Mouse (Mus musculus) hindbrain, embryonic 11.5 days (tissue): ENCODE measurements around the gene Abt1. TPM values are rescaled to one million over a fixed set of nuclear protein-coding genes. Genes with fewer than 3 reads are reported as not detected.

ENCODE experiments used
- ATAC-seq: fragments of 200-750 bp; cut with Nextera tagmentation; 2 replicates; pipeline ENCODE4 v1.8.0; 2017; ENCODE audit warnings: mild to moderate bottlenecking, moderate TSS enrichment, moderate library complexity; ENCODE audit not compliant: low FRiP score
- DNase-seq: peaks from one replicate; pipeline ENCODE4 v3.0.0-alpha.2; 2015; ENCODE audit warnings: low spot score
- H3K27ac ChIP-seq: fragments of 300-500 bp; sonication (generic); 2 replicates; pipeline ENCODE4 v1.5.1; 2014; ENCODE audit warnings: mild to moderate bottlenecking, low read depth, low read length
- H3K27me3 ChIP-seq: fragments of 300-500 bp; sonication (generic); 2 replicates; pipeline ENCODE4 v1.6.1; 2014; ENCODE audit warnings: mild to moderate bottlenecking, low read length, moderate library complexity, mixed read lengths; ENCODE audit not compliant: control insufficient read depth, insufficient read depth
- H3K36me3 ChIP-seq: fragments of 300-500 bp; sonication (generic); 2 replicates; pipeline ENCODE4 v1.6.1; 2014; ENCODE audit warnings: mild to moderate bottlenecking, low read length, moderate library complexity, mixed read lengths; ENCODE audit not compliant: control insufficient read depth, insufficient read depth
- H3K4me1 ChIP-seq: fragments of 300-500 bp; sonication (generic); replicated peaks from 2 replicates; pipeline ENCODE4 v1.6.1; 2014; ENCODE audit warnings: low read length, mixed read lengths; ENCODE audit not compliant: control insufficient read depth, insufficient read depth
- H3K4me2 ChIP-seq: fragments of 300-500 bp; sonication (generic); replicated peaks from 2 replicates; pipeline ENCODE4 v1.6.1; 2014; ENCODE audit warnings: mild to moderate bottlenecking, low read depth, low read length
- H3K4me3 ChIP-seq: fragments of 300-500 bp; sonication (generic); 2 replicates; pipeline ENCODE4 v1.5.1; 2014; ENCODE audit warnings: low read depth, low read length
- H3K9ac ChIP-seq: fragments of 300-500 bp; sonication (generic); 2 replicates; pipeline ENCODE4 v1.6.1; 2014; ENCODE audit warnings: low read depth, low read length
- H3K9me3 ChIP-seq: fragments of 300-500 bp; sonication (generic); 2 replicates; pipeline ENCODE4 v1.6.1; 2016; ENCODE audit warnings: low read length; ENCODE audit not compliant: control insufficient read depth
- WGBS: fragments of 180-500 bp; shearing (Covaris S2); extraction: QIAGEN DNeasy Blood & Tissue Kit; methylation state at CpG from one replicate; pipeline ENCODE4 v1.1.7; 2014; 5-methylcytosine and 5-hydroxymethylcytosine counted together
- polyA plus RNA-seq: library from polyadenylated mRNA; unstranded; fragments of >200 nt; fragmentation: Nextera tagmentation; extraction: Ambion mirVana; gene quantifications from 2 replicates; pipeline ENCODE4 v1.2.1, GENCODE M21; 2014

Abt1 gene
- polyA plus RNA-seq, 1 experiment from 2014 or later, result 12.1 TPM

- peak overlapping the region; percentile 93 for H3K27ac ChIP-seq
- H3K4me1 ChIP-seq, result no peaks in the 10 kb centered on the region
- no peaks in the 10 kb centered on the region for H3K27me3 ChIP-seq
- WGBS, result under 1% methylated on average over 55 of the region's 55 CpGs
- H3K9ac ChIP-seq, result peak overlapping the region; percentile 64
- H3K36me3 ChIP-seq, result no peaks in the 10 kb centered on the region
- H3K4me3 ChIP-seq, result peak overlapping the region; percentile 51
- DNase-seq (peak; percentile 96), ATAC-seq (peak; percentile 93)
- H3K9me3 ChIP-seq, result no peaks in the 10 kb centered on the region
- peak overlapping the region; percentile 38 for H3K4me2 ChIP-seq
Measured at GRCm38 (mm10) chr13:23445561-23446320, 22.1 kb upstream of the Abt1 start.

- H3K4me2 ChIP-seq, result peak overlapping the region; percentile 38
- ATAC-seq (0 out of 2 replicates have a peak, but pooled peaks have one; percentile 0), DNase-seq (no peak)
- no peaks in the 10 kb centered on the region for H3K4me1 ChIP-seq
- no peaks in the 10 kb centered on the region for H3K27me3 ChIP-seq
- no peaks in the 10 kb centered on the region for H3K9me3 ChIP-seq
- H3K4me3 ChIP-seq, result peak overlapping the region; percentile 51
- H3K36me3 ChIP-seq, result no peaks in the 10 kb centered on the region
- H3K9ac ChIP-seq, result peak overlapping the region; percentile 64
- WGBS, result 2% methylated on average over 10 of the region's 10 CpGs
- peak overlapping the region; percentile 93 for H3K27ac ChIP-seq
Measured at GRCm38 (mm10) chr13:23445156-23445555, 21.5 kb upstream of the Abt1 start.

DNA sequence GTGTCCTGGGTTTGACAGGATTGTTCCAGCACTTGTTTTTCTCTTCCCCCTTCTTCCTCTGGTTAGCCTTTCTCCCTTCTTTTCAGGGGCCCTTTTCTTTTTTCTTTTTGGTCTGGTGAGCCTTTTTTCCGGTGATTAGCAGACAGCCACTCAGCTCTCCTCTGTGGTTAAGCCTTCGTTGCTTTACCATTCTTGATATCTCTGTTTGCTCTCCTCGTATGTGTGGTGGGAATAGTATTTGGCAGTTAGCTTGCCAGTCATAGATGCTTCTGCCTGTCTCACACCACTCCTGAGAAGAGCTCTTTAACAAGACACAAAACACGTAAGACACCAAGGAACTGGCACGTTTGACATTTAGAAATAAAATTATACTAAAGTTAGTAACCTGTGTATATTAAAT lies 20.8 kb upstream of the Abt1 start:
- H3K4me2 ChIP-seq, result peak overlapping the region; percentile 38; the same call in 1 of the 2 replicates
- H3K27me3 ChIP-seq, result no peaks in the 10 kb centered on the region
- WGBS, result 55% methylated on average over 5 of the region's 5 CpGs
- 0 out of 2 replicates have a peak overlapping the region, but pooled peaks have one; percentile 16 for H3K9ac ChIP-seq
- ATAC-seq, result no peak
- peak overlapping the region; percentile 4; the same call in 1 of the 2 replicates for H3K4me3 ChIP-seq
- H3K27ac ChIP-seq, result no peak overlapping the region
- no peaks in the 10 kb centered on the region for H3K36me3 ChIP-seq
- no peaks in the 10 kb centered on the region for H3K4me1 ChIP-seq
- no peaks in the 10 kb centered on the region for H3K9me3 ChIP-seq
- DNase-seq, result no peak

DNA sequence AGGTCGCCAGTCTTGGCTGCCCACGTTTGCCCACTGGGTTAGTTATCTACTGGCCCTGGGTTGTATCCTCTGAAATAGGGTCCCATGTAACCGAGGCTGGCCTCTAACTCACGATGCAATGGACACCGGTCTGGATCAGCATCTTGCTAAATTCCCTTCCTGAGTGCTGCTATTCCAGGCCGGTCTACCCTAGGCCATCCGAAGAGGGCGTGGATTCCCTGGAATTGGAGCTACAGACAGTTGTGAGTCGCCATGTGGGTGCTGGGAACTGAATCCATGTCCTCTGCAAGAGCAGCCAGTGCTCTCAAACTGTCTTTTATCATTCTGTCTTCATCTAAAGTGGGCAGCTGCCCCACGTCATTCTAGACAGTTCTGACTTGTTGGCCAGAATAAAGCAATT lies 16.2 kb upstream of the Abt1 start:
- H3K4me3 ChIP-seq, result no peak overlapping the region

DNA sequence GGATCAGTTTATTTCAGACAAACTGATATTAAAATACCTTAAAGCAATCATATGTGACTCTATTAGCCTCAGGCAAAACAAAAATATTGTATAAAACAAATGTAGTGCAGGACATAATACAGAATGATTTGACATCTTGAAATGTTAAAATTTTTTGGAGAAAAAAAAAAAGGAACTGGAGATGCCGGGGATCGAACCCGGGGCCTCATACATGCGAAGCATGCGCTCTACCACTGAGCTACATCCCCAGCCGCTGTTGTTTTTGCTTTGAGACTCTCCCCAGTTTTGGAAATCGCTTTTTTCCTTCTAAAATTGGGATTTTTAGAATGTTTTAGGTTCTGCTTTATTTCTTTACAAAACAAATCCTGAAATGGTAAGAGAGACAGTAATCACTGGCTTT lies 14.9 kb upstream of the Abt1 start:
- Histone ChIP-seq H3K4me3 (peak overlapping the region; percentile 51), H3K4me2 (peak overlapping the region; percentile 56), H3K27ac (no peak overlapping the region), H3K36me3 (no peaks in the 10 kb centered on the region), H3K4me1 (no peaks in the 10 kb centered on the region), H3K27me3 (no peaks in the 10 kb centered on the region), H3K9me3 (no peaks in the 10 kb centered on the region), H3K9ac (no peak overlapping the region)
- ATAC-seq (peak; percentile 50; the same call in 1 of the 2 replicates), DNase-seq (peak; percentile 79)
- 0% methylated on average over 7 of the region's 7 CpGs for WGBS

More for the DNA sequence above, 16.2 kb upstream of the Abt1 start:
- no peaks in the 10 kb centered on the region for H3K27me3 ChIP-seq
- no peak overlapping the region for H3K27ac ChIP-seq
- DNase-seq (no peak), ATAC-seq (no peak)
- H3K9ac ChIP-seq, result no peak overlapping the region
- H3K9me3 ChIP-seq, result no peaks in the 10 kb centered on the region
- H3K4me1 ChIP-seq, result no peaks in the 10 kb centered on the region
- H3K36me3 ChIP-seq, result no peaks in the 10 kb centered on the region
- H3K4me2 ChIP-seq, result no peak overlapping the region
- 63% methylated on average over 10 of the region's 10 CpGs for WGBS

DNA sequence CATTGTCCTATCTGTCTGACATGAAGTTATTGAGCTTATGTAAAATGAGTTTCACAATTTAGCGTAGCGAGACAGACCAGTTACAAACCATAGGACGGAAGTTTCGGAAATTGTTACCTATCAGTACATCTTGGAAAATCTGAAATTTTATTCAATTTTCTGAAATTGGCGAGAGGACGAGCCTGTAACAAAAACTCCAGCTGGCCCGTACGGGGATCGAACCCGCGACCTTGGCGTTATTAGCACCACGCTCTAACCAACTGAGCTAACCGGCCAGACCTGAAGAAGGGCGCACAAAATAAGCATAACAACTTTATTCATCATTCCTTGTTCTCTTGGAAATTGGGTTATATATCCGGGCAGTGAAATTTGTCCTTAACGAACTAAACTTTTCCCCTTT lies 14.2 kb upstream of the Abt1 start:
- peak overlapping the region; percentile 51; the same call in 1 of the 2 replicates for H3K9ac ChIP-seq
- ATAC-seq, result peak; percentile 91
- H3K27ac ChIP-seq, result no peak overlapping the region
- no peaks in the 10 kb centered on the region for H3K4me1 ChIP-seq
- H3K4me2 ChIP-seq, result peak overlapping the region; percentile 56
- peak; percentile 89 for DNase-seq
- H3K27me3 ChIP-seq, result no peaks in the 10 kb centered on the region
- H3K36me3 ChIP-seq, result no peaks in the 10 kb centered on the region
- H3K9me3 ChIP-seq, result no peaks in the 10 kb centered on the region
- peak overlapping the region; percentile 51 for H3K4me3 ChIP-seq
- under 1% methylated on average over 17 of the region's 17 CpGs for WGBS

- Histone ChIP-seq H3K9ac (peak overlapping the region; percentile 51), H3K27me3 (no peaks in the 10 kb centered on the region), H3K4me1 (no peaks in the 10 kb centered on the region), H3K36me3 (no peaks in the 10 kb centered on the region), H3K27ac (no peak overlapping the region), H3K4me2 (peak overlapping the region; percentile 56), H3K4me3 (peak overlapping the region; percentile 51), H3K9me3 (no peaks in the 10 kb centered on the region)
- peak; percentile 72 for DNase-seq
- under 1% methylated on average over 32 of the region's 32 CpGs for WGBS
- ATAC-seq, result peak; percentile 31; the same call in 1 of the 2 replicates
Measured at GRCm38 (mm10) chr13:23436861-23437822, 13.5 kb upstream of the Abt1 start.

DNA sequence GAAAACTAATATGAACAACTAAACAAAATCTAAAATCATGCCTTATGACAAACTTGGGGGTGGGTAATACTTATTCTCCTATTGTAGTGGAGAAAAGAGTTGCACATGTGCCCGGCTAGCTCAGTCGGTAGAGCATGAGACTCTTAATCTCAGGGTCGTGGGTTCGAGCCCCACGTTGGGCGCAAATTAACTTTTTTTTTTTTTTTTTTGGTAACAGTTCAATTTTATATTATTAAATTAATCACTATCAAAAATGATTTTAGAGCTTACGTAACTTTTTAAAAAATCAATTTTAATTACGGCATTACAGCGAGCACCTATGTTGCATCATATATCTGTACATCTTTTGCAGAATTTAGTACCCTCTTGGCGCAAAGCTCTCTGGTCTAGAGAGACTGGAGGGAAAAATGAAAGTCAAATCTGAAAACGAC lies 12.6 kb upstream of the Abt1 start:
- WGBS, result 1% methylated on average over 11 of the region's 11 CpGs

More for the DNA sequence above, 12.6 kb upstream of the Abt1 start:
- Histone ChIP-seq H3K4me1 (no peaks in the 10 kb centered on the region), H3K27me3 (no peaks in the 10 kb centered on the region), H3K4me3 (peak overlapping the region; percentile 37), H3K4me2 (no peak overlapping the region), H3K9me3 (no peaks in the 10 kb centered on the region), H3K9ac (no peak overlapping the region), H3K36me3 (no peaks in the 10 kb centered on the region), H3K27ac (no peak overlapping the region)
- ATAC-seq (no peak), DNase-seq (peak; percentile 75)
